Mouse (Mus musculus): ENCODE data around the gene Nedd4. TPM values are rescaled to one million over a fixed set of nuclear protein-coding genes. Genes with fewer than 3 reads are reported as not detected.
A peak's percentile ranks its signal among the peaks of the same experiment; 100 is the strongest.
"Not testable (repeated sequence)": the region's sequence is repeated elsewhere in the genome, so short reads cannot be mapped to it uniquely, and the experiment has no call there.

The Nedd4 gene
- total RNA-seq, 2 experiments from 2014 or later: 266 to 284 TPM

DNA sequence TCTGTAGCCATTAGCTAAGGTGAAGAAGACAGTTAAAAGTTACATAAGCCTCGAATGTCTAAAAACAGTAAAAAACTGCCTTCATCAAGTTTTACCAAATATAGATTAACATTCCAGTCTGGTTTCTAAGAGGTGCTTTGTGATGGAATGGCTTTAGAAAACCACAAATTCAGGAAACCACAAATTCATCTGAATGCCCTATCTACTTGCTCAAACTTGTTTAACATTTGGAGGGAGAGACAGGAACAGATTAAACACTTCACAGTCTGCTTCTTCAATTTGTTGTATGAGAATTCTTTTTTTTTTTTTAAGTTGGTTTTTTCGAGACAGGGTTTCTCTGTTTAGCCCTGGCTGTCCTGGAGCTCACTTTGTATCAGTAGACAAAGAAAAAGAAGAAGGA is 12.4 kb upstream of the Nedd4 start:
- no peak for DNase-seq (ENCODE audit: low spot score)

DNA sequence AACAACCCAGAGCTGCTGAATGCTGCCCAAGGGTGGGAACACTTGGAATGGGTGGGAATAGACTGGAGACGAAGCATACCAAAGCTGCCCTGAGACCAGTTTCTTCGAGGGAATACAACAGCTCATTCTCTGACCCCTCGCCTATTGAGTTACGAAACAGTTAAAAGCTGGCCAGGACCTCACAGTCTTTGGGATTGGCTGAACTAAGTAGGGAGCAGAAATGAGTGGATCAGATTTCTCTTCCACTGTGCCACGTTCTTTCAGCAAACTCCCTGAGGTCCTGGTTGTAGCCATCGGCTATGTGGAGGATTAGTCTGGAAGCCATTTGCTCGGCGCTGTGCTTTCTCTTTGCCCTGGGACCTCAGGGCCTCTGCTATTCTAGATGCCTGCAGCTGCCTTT is 9.2 kb upstream of the Nedd4 start:
- peak; percentile 69 for DNase-seq (ENCODE audit: low spot score)

DNA sequence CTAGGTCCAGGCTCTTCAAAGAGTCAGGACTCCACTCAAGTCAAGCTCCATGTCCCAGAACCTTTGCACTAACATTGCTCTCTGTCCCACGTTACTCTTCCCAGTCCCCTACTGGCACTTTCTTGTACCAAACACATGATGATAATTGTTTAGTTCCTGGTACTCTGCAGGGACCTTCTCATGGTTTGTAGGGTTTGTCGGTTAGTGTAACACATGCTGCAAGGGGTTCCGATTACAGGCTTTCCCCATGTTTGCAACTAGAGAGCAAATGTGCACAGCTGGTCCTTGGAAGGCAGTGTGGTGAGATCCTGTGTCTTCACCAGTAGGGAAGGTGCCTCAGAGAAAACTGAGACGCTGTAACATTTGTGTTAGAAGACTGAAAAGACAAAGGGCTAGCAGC is 8.6 kb upstream of the Nedd4 start:
- peak; percentile 57 for DNase-seq (ENCODE audit: low spot score)

DNA sequence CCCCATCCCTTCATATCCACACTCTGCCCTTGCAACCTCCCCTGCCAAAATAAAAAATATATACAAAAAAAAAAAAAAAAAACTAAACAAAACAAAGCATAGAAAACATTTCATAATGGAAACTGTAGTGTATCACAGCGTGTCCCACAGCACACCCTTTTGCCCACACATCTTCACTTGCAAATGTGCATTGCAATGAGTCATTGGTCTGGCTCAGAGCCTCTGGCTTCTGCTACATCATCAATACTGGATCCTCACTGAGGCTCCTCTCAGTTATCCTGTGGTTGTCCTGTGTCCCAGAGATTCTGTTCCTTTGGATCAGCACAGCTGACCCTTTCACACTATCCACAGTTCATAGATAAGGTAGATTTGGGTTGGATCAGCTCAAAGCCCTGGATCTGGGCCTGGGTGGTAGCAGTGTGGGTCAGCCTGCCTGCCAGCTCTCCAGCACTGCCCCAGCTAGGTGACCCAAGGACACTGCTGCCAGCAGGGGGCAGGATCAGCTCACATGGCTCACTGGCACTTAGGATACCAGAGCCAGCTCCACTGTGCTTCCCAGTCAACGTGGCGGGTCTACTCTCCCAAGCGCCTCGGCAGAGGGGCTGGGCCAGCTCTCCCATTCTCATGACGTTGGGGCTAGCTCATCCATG is 7.4 kb upstream of the Nedd4 start:
- peak; percentile 83 for DNase-seq (ENCODE audit: low spot score)

DNA sequence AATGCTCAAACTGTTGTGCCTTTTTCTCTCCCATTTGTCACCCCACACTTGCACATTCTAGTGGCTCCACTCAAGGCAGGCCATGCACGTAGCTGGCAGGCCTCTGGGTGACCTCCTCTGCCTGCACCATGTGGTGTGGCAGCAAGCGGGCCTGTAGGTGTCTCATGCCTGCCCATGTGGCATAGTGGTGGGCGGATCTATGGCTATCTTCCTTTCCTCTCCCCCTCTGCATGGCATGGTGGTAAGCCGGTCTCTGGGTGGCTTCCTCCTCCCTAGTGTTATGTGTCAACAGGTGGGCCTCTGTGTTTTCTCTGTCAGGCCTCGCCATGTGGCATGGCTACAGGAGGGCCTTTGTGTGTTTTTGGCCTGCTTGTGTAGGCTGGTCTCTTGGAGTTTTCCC is 6.5 kb upstream of the Nedd4 start:
- no peak for DNase-seq (ENCODE audit: low spot score)

DNA sequence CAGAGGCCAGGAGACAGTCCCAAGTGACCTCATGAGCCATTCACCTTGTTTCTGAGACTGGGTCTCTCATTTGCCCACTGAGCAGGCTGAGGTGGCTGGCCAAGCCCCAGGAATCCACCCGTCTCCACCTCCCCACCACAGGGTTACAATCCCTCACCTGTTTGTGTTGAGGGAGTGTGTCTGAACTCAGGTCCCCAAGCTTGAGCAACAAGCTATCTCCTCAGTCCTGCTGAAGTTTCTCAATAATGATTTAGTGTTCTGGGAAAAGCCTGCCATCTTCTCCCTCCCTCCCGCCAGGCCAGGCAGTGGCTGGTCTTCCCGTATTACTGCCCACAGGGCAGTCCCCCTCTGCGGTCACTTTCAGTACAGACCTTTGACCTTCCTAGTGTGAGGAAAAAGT is 5.7 kb upstream of the Nedd4 start:
- DNase-seq (ENCODE audit: low spot score): no peak

DNA sequence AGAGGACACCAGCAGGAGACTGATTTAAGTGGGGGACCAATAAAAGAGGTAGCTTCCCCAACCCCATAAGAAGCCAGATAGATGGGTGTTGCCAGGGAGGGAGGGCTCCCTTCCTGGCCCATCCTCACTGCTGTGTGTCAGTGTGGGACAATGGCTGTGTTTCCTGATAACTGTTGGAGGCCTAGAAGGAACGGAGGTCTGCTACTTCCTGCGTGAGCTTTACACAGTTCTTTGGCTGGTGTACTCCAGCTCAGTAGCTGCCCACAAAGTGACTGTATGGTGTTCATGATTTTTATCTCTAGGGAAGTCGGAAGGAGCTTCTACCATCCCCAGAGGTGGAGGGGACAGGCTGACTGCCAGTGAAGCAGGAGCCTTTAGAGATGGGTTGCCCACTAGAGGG is 5.2 kb upstream of the Nedd4 start:
- no peak for DNase-seq (ENCODE audit: low spot score)

DNA sequence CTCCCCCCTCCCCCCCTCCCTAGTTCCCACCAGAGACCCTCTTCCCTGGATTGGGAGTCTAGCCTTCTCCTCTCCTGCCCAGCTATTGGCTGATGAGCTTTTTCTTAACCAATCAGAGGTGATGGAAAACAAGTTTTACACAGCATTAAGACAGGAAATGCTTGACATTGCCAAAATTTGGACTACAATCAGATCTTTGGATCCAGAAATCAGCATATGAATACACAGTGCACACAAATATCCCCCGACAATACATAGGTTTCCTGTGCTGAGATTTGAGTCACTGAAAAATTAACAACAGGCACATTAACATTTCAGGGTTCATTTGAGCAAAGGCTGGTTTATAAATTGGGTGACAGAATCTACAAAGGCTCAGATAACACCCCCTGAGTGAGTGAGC is 4.5 kb upstream of the Nedd4 start:
- DNase-seq (ENCODE audit: low spot score): no peak

DNA sequence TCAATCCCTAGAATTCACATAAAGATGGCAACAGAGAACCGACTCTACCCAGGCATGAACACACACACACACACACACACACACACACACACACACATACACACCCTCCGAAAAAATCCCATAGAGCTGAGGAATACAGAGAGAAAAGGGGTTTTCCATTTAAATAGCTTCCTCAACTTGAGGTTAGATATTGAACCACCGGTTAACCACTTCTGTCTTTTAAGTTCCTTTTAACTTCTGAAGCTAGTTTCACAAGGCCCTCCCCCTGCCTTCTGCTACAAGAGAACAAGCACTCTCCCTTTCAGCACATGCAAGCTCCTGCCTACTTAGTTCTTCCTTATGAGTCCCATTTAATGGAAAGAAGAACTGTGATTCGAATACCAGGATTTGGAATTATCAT is 2.0 kb upstream of the Nedd4 start:
- DNase-seq (ENCODE audit: low spot score): no peak

DNA sequence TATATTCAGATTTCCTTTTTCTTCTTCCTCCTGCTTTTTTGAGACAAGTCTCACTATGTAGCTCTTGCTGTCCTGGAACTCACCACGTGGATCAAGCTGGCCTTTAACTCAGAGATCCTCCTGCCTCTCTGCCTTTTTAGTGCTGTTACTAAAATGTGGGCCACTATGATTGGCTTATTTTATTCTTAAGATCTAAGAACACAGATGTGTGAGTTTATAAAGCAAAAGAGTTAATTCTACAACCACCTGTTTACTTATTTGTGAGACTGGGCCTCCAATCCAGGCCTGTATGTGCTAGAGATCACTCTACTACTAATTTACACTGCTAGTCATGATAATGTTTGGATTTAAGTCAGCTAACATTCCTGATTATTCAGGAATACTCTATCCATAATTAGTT is 1.2 kb upstream of the Nedd4 start:
- no peak for DNase-seq (ENCODE audit: low spot score)

DNA sequence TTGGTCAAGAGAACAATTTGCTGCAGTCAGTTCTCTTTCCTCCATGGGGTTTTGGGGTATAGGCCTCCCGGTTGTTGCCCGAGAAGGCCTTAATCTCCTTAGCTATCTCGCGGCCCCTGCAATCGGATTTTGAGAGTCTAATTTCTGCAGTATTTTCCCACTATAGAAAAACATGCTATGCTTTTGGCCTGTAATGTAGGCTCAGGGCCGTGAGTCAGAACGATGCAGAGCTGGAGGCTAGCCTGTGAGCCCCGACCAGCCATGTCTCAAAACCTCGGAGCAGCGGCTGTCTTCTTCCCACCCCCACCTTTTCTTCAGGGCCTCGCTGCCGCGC is 618 bp upstream of the Nedd4 start:
- peak; percentile 37 for DNase-seq (ENCODE audit: low spot score)

DNA sequence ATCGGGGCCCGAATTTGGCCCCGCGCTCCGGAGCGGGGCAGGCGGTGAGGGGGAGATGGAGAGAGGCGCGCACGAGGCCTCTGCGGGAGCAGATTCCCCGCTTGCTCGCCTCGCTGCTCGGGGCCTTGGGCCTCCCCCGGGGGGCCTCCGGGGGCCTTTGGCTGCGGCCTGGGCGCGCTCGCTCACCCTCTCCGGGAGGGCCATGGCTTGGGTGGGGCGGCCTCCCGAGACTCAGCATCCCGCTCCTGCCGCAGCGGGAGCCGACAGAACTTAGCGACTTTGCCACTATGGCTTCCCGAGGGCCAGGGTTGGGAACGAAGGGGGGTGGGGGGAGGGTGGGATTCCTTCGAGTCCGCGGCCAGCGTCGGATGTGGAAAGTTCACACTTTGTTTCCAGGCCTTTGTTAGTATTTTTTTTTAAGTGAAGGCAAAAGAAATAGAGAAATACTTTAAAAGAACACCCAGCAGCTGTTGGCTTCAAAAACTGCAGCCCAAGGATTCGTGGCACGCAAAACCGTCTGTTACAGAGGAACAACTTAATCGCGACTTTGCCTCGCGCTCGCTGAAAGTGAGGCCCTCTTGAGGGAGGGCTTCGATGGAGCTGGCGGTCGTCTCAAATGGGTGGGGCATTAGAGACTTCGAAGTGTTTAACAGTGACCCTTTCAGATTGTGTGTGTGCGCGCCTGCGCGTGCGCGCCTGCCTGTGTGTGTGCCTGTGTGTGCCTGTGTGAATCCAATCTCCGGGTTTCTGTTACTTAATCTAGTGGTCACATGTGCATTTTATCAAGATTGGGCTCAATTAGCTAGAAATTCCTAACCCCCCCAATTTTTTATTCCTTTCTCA is 766 bp downstream of the Nedd4 start:
- DNase-seq (ENCODE audit: low spot score): peak; percentile 79

DNA sequence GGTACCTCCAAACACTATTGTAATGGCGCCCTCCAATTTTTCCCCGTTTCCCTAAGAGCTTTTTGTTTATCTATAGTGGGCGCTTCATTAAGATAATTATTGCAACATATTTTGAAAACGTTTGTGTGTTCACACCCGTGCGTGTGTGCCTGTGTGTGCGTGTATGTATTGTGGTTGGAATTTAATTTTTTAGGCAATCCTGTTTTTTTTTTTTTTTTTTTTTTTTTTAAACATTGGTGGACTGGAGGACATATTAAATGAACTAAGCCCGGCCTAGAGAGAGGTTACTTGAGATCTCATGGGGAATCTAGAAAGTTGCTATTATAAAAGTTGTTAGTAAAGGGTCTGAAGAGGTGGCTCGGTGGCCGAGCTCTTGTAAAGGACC is 1.4 kb downstream of the Nedd4 start:
- DNase-seq (ENCODE audit: low spot score): no peak

DNA sequence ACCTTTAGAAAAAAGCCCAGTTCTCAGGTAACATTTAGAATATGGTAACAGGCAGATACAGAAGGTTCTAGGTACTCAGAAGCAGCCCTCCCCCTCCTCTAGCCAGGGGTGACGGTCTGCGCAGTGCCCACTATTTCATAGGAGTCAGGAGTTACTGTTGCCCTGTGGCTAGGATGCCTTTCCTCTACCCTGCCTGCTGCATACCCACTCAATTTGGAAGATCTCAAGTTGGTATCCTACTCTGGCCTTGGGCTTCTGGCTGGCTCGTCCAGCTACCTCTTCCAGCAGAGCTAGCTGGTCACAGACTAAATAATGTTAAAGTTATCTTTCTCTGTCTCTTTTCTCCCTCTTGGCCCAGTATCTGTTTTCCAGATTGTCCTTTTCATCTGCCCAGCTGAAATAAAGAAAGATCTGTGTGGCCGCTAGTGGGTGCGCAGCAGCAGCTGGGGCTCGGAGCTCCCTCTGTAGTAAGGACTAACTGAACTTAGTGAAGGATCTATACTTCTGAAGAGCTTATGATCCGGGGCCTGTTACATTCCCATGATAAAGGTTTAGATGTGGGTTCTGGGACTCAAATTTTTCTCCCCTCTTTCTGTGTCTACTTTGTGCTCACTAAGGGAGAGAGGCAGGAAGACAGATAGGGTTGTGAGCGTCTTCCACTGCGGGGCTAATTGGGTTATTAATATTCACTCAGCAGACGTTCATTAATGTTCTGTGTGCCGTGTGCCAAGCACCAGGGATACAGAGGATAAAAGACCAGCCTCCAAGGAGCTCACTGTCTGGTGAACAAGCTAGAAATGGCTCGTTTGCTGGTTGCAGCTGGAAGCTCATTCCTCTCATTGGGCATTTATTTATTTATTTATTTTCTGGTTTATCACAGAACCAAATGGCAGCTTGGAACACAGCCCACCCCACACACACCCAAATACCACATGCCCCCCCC is 2.5 kb downstream of the Nedd4 start:
- DNase-seq (ENCODE audit: low spot score): no peak

DNA sequence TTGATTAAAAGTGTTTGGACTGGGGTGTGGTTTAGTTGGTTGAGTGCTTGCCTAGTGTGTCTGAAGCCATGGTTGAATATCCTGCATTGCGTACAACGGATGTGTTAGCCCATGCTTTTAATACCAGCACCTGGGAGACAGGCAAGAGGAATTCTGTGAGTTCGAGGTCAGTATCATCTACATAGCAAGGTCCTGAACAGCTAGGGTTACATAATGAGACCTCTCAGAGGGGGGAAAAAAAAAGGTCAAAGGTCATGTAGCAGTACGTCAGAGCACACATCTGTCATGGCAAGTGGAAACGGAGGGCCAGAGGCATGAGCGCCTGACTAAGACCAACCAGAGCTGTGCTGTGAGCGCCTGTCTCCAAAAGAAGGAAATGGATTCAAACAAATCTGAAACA is 3.4 kb downstream of the Nedd4 start:
- no peak for DNase-seq (ENCODE audit: low spot score)

DNA sequence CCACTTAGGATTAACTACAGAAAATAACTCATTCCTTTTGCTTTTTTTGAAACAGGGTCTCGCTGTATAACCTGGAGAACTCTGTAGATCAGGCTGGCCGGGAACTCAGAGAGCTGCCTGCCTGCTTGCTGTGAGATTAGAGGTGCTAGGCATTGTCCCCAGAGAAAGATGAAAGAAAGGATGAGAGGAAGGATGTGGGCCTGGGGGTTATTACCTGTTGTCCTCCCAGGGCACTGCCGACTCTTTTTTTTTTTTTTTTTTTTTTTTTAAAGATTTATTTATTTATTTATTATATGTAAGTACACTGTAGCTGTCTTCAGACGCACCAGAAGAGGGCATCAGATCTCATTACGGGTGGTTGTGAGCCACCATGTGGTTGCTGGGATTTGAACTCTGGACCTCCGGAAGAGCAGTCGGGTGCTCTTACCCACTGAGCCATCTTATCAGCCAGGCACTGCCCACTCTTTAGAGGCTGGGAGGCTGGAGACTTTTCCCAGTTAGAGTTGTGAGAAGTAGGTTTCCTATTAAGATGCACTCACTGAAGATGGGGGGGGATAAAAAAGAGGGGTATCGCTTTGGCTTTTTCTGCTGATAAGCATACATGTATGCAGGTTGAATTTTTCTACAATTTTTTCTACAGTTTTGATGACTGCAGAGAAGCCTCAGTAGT is 4.3 kb downstream of the Nedd4 start:
- DNase-seq (ENCODE audit: low spot score): not testable (repeated sequence)

DNA sequence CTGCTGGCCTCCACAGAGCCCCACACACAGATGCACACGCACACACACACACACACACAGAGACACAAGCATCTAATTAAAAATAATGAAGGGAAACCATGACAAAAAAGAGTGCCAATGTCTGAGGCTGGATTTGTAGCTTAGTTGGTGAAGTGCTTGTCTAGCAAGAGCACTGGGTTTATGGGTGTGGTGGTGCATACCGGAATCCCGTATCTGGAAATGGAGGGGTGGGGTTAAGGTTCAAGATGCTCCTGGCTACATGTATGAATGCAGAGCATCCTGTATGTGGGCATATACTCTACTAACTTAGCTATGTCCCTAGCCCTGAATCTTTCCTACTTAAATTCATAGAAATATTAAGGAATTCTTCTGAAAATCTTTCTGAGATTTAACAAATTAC is 5.0 kb downstream of the Nedd4 start:
- DNase-seq (ENCODE audit: low spot score): no peak

DNA sequence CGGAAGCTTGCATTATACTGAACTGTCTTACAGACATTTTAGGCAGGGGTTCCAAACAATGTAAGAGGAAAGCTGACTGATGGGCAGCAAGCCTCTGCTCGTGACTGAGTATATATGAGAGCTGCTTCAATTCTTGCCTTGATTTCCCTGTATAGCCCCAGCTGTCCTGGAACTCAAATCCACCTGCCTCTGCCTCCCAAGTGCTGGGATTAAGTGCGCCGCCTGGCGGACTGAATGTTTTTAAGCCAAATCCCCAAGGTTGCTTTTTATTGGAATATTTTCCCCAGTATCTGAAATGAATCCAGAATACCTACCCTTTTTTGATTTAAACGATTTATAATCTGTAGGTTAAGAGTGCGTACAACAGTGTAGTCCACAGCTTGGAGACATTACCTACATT is 7.2 kb downstream of the Nedd4 start:
- DNase-seq (ENCODE audit: low spot score): no peak

DNA sequence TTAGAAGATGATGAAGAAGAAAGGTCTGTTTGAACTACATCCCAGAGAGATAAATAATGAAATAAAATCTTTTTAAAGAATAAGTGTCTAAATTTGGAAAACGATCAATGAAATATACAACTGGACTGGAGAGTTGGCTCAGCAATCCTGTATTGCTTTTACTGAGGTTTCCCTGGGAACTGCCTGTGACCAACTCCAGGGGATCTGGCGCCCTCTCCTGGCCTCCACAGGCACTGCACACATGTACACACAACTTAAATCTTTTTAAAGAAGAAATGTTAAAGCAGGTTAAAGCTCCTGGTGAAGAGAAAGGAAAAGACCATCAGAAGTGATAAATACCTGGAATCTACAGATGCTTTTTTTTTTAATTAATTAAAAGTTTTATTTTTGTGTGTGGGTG is 10.2 kb downstream of the Nedd4 start:
- DNase-seq (ENCODE audit: low spot score): peak; percentile 87

DNA sequence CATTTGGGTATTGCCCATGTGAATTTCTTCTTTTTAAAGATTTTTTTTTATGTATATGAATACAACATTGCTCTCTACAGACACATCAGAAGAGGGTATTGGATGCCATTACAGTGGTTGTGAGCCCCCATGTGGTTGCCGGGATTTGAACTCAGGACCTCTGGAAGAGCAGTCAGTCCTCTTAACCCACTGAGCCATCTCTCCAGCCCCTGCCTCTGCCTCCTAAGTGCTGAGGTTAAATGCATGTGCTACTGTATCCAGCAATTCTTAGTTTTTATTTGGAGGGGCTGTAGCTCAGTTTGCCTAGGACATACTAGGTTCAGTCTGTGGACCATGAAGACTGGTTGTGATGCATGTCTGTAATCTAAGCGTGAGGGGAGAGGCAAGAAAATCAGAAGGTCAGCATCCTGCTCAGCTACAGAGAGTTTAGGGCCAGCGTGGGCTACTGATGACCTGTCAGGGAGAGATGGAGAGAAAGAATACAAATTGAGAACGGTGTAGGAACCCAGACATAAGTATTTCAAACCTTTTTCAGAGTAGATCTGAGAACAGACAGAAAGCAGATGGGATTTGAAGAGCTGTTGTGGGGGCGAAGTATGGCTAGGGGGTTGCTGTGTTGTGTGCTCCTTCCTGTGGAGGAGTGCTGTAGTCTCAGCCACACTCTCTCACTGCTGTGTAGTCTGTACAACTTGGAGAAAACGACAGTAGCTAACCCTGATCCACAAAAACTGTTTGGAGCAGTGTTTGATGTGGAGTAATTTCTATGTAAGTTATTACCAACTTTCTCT is 13.0 kb downstream of the Nedd4 start:
- DNase-seq (ENCODE audit: low spot score): no peak

DNA sequence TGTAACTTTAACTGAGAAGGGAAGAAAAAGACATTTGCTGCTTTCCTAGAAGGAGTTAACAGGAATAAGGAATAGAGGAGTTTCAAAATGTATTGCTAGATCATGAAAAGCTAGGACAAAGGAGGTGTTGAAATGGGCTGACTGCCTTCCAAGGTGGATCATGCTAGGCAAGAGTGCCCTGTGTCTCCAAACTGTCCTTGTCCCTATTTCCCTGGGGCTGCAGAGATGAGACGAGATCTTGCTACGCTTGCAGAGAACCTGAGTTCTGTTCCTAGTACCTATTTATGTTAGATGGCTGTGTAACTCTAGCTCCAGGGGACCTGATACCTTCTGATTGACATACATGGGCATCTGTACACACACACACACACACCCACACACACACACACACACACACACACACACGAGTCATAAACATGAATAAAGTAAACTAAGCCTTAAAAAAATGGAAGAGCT is 13.6 kb downstream of the Nedd4 start:
- no peak for DNase-seq (ENCODE audit: low spot score)
